Mouse (Mus musculus) heart, embryonic 16.5 days (tissue): ENCODE data around the gene Myh9. TPM values are rescaled to one million over a fixed set of nuclear protein-coding genes. Genes with fewer than 3 reads are reported as not detected.

Experiments used
- ATAC-seq: fragments of 200-750 bp; cut with Nextera tagmentation; replicated peaks from 2 replicates; pipeline ENCODE4 v1.8.0; 2017; ENCODE audit warnings: moderate number of reproducible peaks; ENCODE audit not compliant: insufficient read depth, low FRiP score; ENCODE audit errors: extremely low read depth
- H3K27ac ChIP-seq: fragments of 300-500 bp; sonication (generic); 2 replicates; pipeline ENCODE4 v1.5.1; 2014; ENCODE audit warnings: mild to moderate bottlenecking, low read length, control low read depth, moderate library complexity
- H3K27me3 ChIP-seq: fragments of 300-500 bp; sonication (generic); 2 replicates; pipeline ENCODE4 v1.6.1; 2014; ENCODE audit warnings: low read length, mixed read lengths; ENCODE audit not compliant: control insufficient read depth, insufficient read depth
- H3K36me3 ChIP-seq: fragments of 300-500 bp; sonication (generic); 2 replicates; pipeline ENCODE4 v1.6.1; 2014; ENCODE audit not compliant: control insufficient read depth, insufficient read depth
- H3K4me1 ChIP-seq: fragments of 300-500 bp; sonication (generic); 2 replicates; pipeline ENCODE4 v1.6.1; 2014; ENCODE audit warnings: low read length, mixed read lengths; ENCODE audit not compliant: control insufficient read depth, insufficient read depth
- H3K4me2 ChIP-seq: fragments of 300-500 bp; sonication (generic); 2 replicates; pipeline ENCODE4 v1.6.1; 2014; ENCODE audit warnings: low read depth, mild to moderate bottlenecking, control low read depth, low read length
- H3K4me3 ChIP-seq: fragments of 300-500 bp; sonication (generic); 2 replicates; pipeline ENCODE4 v1.5.1; 2014; ENCODE audit warnings: mild to moderate bottlenecking, control low read depth, low read length
- H3K9ac ChIP-seq: fragments of 300-500 bp; sonication (generic); 2 replicates; pipeline ENCODE4 v1.6.1; 2014; ENCODE audit warnings: low read length, control low read depth
- H3K9me3 ChIP-seq: fragments of 300-500 bp; sonication (generic); replicated peaks from 2 replicates; pipeline ENCODE4 v1.6.1; 2016; ENCODE audit warnings: low read length; ENCODE audit not compliant: control insufficient read depth
- WGBS: fragments of 180-500 bp; shearing (Covaris S2); extraction: QIAGEN DNeasy Blood & Tissue Kit; methylation state at CpG from one replicate; pipeline ENCODE4 v1.1.7; 2014; 5-methylcytosine and 5-hydroxymethylcytosine counted together
- polyA plus RNA-seq: library from polyadenylated mRNA; unstranded; fragments of >200 nt; fragmentation: Nextera tagmentation; extraction: Ambion mirVana; gene quantifications from 2 replicates; pipeline ENCODE4 v1.2.1, GENCODE M21; 2015

Gene Myh9
- polyA plus RNA-seq, 1 experiment from 2014 or later: 22.8 TPM

- Histone ChIP-seq H3K27me3 (no peaks in the 10 kb centered on the region), H3K9ac (no peak overlapping the region), H3K27ac (no peak overlapping the region), H3K4me3 (no peak overlapping the region), H3K4me1 (no peaks in the 10 kb centered on the region), H3K4me2 (no peak overlapping the region), H3K9me3 (no peaks in the 10 kb centered on the region), H3K36me3 (peaks cover 91% of the 10 kb centered on the region)
- ATAC-seq: no peak
- 70% methylated on average over 22 of the region's 22 CpGs for WGBS
Observed at GRCm38 (mm10) chr15:77784039-77784824, 57.7 kb downstream of the Myh9 start.

- H3K4me3 ChIP-seq: no peak overlapping the region
- no peak for ATAC-seq
- H3K4me1 ChIP-seq: no peaks in the 10 kb centered on the region
- no peak overlapping the region for H3K9ac ChIP-seq
- no peaks in the 10 kb centered on the region for H3K9me3 ChIP-seq
- no peak overlapping the region for H3K4me2 ChIP-seq
- H3K36me3 ChIP-seq: peaks cover 84% of the 10 kb centered on the region
- 77% methylated on average over 11 of the region's 11 CpGs for WGBS
- H3K27ac ChIP-seq: no peak overlapping the region
- H3K27me3 ChIP-seq: no peaks in the 10 kb centered on the region
Observed at GRCm38 (mm10) chr15:77782449-77783014, 59.4 kb downstream of the Myh9 start.

- Histone ChIP-seq H3K9me3 (no peaks in the 10 kb centered on the region), H3K4me1 (no peaks in the 10 kb centered on the region), H3K4me2 (no peak overlapping the region), H3K9ac (no peak overlapping the region), H3K36me3 (peaks cover 80% of the 10 kb centered on the region), H3K27me3 (no peaks in the 10 kb centered on the region), H3K4me3 (no peak overlapping the region), H3K27ac (no peak overlapping the region)
- 62% methylated on average over 20 of the region's 20 CpGs for WGBS
- 0 out of 2 replicates have a peak, but pooled peaks have one; percentile 11 for ATAC-seq
Observed at GRCm38 (mm10) chr15:77775186-77775963, 66.6 kb downstream of the Myh9 start.

DNA sequence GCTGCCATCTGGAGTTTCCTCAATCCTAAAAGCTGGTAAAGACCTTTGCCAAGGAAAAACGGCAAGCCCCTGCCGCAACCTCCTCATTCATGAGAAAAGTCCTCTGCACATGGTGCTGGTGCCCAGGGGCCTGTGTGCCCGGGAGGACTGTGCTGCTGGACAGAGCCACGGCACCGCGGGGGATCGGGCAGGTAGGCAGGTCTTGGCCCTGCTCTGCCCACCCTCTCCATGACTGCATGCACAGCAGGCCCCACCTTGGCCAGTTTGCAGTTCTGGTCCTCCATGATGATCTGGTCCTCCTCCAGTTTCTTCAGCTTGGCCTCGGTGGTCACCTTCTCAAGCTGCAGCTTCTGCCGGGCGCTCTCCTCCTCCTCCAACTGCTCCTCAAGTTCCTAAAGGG lies 67.7 kb downstream of the Myh9 start:
- Histone ChIP-seq H3K27me3 (no peaks in the 10 kb centered on the region), H3K4me3 (no peak overlapping the region), H3K9me3 (no peaks in the 10 kb centered on the region), H3K4me1 (no peaks in the 10 kb centered on the region), H3K36me3 (peaks cover 82% of the 10 kb centered on the region), H3K27ac (no peak overlapping the region), H3K4me2 (no peak overlapping the region), H3K9ac (no peak overlapping the region)
- 96% methylated on average over 10 of the region's 10 CpGs for WGBS
- no peak for ATAC-seq

DNA sequence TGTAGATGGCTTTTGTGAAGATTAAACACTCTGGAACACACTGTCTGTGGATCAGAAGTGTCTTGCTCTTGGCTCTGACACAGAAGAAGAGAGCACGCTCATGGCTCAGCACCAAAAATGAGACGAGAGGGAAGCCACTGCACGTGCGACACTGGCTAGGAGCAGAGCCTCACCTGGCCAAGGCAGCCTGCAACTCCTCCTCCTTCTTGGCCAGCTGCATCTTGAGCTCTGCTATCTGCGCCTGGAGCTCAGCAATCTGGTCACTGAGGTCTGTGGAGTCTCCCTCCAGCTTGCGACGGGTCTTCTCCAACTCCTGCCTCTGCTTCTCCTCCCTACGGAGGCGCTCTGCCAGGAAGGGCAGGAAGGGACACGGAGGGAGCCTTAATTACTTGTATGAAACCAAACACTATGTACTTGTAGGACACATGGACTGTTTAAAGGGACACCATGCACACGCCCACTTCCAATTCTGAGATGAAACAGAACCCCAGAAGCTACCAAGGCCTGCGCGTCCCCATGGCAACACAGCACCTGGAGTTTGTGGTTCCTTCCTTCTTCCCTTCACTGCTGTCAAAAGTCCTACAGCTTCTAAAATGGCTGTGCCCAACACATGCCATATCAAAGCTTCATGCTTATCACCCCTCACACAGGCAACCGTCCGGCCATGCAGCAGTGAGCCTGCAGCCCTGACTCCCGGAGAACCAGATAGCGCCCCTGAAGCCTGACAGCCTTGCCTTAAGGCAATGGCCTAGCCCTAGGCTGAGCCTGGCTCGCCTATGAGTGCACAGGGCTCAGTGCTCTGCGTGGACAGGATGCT lies 68.7 kb downstream of the Myh9 start:
- Histone ChIP-seq H3K27me3 (no peaks in the 10 kb centered on the region), H3K9me3 (no peaks in the 10 kb centered on the region), H3K36me3 (peaks cover 87% of the 10 kb centered on the region), H3K4me3 (no peak overlapping the region), H3K4me2 (no peak overlapping the region), H3K9ac (no peak overlapping the region), H3K4me1 (no peaks in the 10 kb centered on the region), H3K27ac (no peak overlapping the region)
- ATAC-seq: no peak
- WGBS: 79% methylated on average over 19 of the region's 19 CpGs

DNA sequence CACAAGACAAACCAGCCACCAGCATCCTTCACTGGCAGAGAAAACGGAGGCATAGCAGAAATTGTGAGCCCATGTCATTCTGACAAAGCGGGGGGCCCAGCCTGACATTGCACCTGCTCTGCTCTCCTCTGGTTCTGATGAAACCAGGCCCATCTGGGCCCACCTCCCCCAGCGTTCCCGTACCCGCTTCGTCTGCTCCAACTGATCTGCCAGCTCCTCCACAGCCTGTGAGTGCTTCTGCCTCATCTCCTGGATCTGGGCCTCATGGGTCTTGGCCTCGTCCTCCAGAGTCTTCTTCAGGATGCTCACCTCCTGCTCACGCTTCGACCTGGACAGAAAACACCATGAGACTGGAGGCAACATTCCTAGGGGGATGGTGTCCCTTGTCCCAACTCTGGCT lies 71.0 kb downstream of the Myh9 start:
- no peaks in the 10 kb centered on the region for H3K4me1 ChIP-seq
- no peaks in the 10 kb centered on the region for H3K27me3 ChIP-seq
- no peak overlapping the region for H3K27ac ChIP-seq
- peaks cover 91% of the 10 kb centered on the region for H3K36me3 ChIP-seq
- no peak for ATAC-seq
- no peak overlapping the region for H3K4me2 ChIP-seq
- H3K9me3 ChIP-seq: no peaks in the 10 kb centered on the region
- no peak overlapping the region for H3K9ac ChIP-seq
- H3K4me3 ChIP-seq: no peak overlapping the region
- 92% methylated on average over 9 of the region's 9 CpGs for WGBS

GRCm38 (mm10) chr15:77770341-77770740 lies 71.6 kb downstream of the Myh9 start:
- peaks cover 96% of the 10 kb centered on the region for H3K36me3 ChIP-seq

DNA sequence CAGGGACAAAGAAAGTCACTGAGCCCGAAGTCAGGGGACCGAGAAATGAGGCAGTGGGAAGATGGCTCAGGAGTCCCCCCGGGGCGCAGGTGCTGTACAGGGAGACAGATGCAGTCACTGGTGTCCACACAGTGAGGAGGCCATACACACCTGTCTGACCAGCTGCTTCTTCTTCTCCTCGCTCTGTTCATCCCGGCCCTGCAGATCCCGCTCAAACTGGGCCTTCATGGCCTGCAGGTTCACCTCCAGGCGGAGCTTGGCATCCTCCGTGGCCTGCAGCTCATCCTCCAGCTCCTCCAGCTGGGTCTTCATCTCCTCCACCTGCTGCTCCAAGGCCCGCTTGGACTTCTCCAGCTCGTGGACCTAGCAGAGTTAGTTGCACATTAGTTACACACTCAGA lies 75.0 kb downstream of the Myh9 start:
- H3K27me3 ChIP-seq: no peaks in the 10 kb centered on the region
- no peak overlapping the region for H3K4me2 ChIP-seq
- no peak for ATAC-seq
- WGBS: 91% methylated on average over 11 of the region's 11 CpGs
- peaks cover 95% of the 10 kb centered on the region for H3K36me3 ChIP-seq
- H3K9ac ChIP-seq: no peak overlapping the region
- no peak overlapping the region for H3K27ac ChIP-seq
- H3K9me3 ChIP-seq: no peaks in the 10 kb centered on the region
- H3K4me3 ChIP-seq: no peak overlapping the region
- no peaks in the 10 kb centered on the region for H3K4me1 ChIP-seq

More at GRCm38 (mm10) chr15:77770341-77770740, 71.6 kb downstream of the Myh9 start:
- no peak overlapping the region for H3K27ac ChIP-seq
- no peak overlapping the region for H3K4me3 ChIP-seq
- H3K4me1 ChIP-seq: no peaks in the 10 kb centered on the region
- H3K9ac ChIP-seq: no peak overlapping the region
- no peak overlapping the region for H3K4me2 ChIP-seq
- no peak for ATAC-seq
- no peaks in the 10 kb centered on the region for H3K27me3 ChIP-seq
- WGBS: 92% methylated on average over 5 of the region's 5 CpGs
- H3K9me3 ChIP-seq: no peaks in the 10 kb centered on the region
